Mouse (Mus musculus) liver, embryonic 12.5 days (tissue): Measurements from ENCODE around the gene Il17c. TPM values are rescaled to one million over a fixed set of nuclear protein-coding genes. Genes with fewer than 3 reads are reported as not detected.
A peak's percentile ranks its signal among the peaks of the same experiment; 100 is the strongest.

Experiments used
- ATAC-seq: fragments of 200-750 bp; cut with Nextera tagmentation; 2 replicates; pipeline ENCODE4 v1.8.0; 2017; ENCODE audit warnings: moderate number of reproducible peaks, mild to moderate bottlenecking, moderate library complexity
- H3K27ac ChIP-seq: fragments of 300-500 bp; sonication (generic); 2 replicates; pipeline ENCODE4 v1.5.1; 2016; ENCODE audit warnings: mild to moderate bottlenecking
- H3K27me3 ChIP-seq: fragments of 300-500 bp; sonication (generic); replicated peaks from 2 replicates; pipeline ENCODE4 v1.6.1; 2016; ENCODE audit warnings: mild to moderate bottlenecking, moderate library complexity
- H3K36me3 ChIP-seq: fragments of 300-500 bp; sonication (generic); 2 replicates; pipeline ENCODE4 v1.6.1; 2016; ENCODE audit warnings: mild to moderate bottlenecking, moderate library complexity
- H3K4me1 ChIP-seq: fragments of 300-500 bp; sonication (generic); 2 replicates; pipeline ENCODE4 v1.6.1; 2016
- H3K4me2 ChIP-seq: fragments of 300-500 bp; sonication (generic); 2 replicates; pipeline ENCODE4 v1.6.1; 2016; ENCODE audit warnings: mild to moderate bottlenecking, moderate library complexity
- H3K4me3 ChIP-seq: fragments of 300-500 bp; sonication (generic); 2 replicates; pipeline ENCODE4 v1.5.1; 2016; ENCODE audit warnings: mild to moderate bottlenecking, moderate library complexity
- H3K9ac ChIP-seq: fragments of 300-500 bp; sonication (generic); 2 replicates; pipeline ENCODE4 v1.6.1; 2016; ENCODE audit warnings: mild to moderate bottlenecking, moderate library complexity
- H3K9me3 ChIP-seq: fragments of 300-500 bp; sonication (generic); replicated peaks from 2 replicates; pipeline ENCODE4 v1.6.1; 2016; ENCODE audit warnings: mild to moderate bottlenecking, moderate library complexity
- WGBS: fragments of 180-500 bp; shearing (Covaris S2); methylation state at CpG from one replicate; pipeline ENCODE4 v1.1.7; 2016; ENCODE audit not compliant: insufficient replicate concordance; 5-methylcytosine and 5-hydroxymethylcytosine counted together
- microRNA-seq: library from miRNA; unstranded; fragments of <30 nt; microRNA quantifications from one replicate; pipeline ENCODE4, GENCODE M21; 2017
- polyA plus RNA-seq: library from polyadenylated mRNA; unstranded; fragments of >200 nt; fragmentation: Nextera tagmentation; extraction: Ambion mirVana; gene quantifications from 2 replicates; pipeline ENCODE4 v1.2.1, GENCODE M21; 2016

Il17c gene
- polyA plus RNA-seq, 1 experiment from 2014 or later = not detected

- Histone ChIP-seq H3K9me3 (no peaks in the 10 kb centered on the region), H3K4me2 (no peak overlapping the region), H3K4me1 (peaks cover 58% of the 10 kb centered on the region), H3K36me3 (peaks cover 5% of the 10 kb centered on the region), H3K4me3 (no peak overlapping the region), H3K9ac (no peak overlapping the region), H3K27ac (no peak overlapping the region), H3K27me3 (peaks cover 66% of the 10 kb centered on the region)
- ATAC-seq = no peak
- WGBS = 54% methylated on average over 11 of the region's 11 CpGs
Observed at GRCm38 (mm10) chr8:122461473-122462148, 39.8 kb downstream of the Il17c start.

GRCm38 (mm10) chr8:122462510-122462909, 40.7 kb downstream of the Il17c start:
- Histone ChIP-seq H3K27ac (no peak overlapping the region), H3K27me3 (peaks cover 57% of the 10 kb centered on the region), H3K4me3 (no peak overlapping the region), H3K4me2 (no peak overlapping the region), H3K36me3 (peaks cover 14% of the 10 kb centered on the region), H3K4me1 (peaks cover 58% of the 10 kb centered on the region), H3K9me3 (no peaks in the 10 kb centered on the region), H3K9ac (no peak overlapping the region)
- no peak for ATAC-seq
- WGBS = 57% methylated on average over 8 of the region's 8 CpGs

- Histone ChIP-seq H3K9me3 (no peaks in the 10 kb centered on the region), H3K4me2 (peak overlapping the region; percentile 7; the same call in 1 of the 2 replicates), H3K9ac (no peak overlapping the region), H3K27ac (peak overlapping the region; percentile 36), H3K4me1 (peaks cover 58% of the 10 kb centered on the region), H3K27me3 (peaks cover 43% of the 10 kb centered on the region), H3K4me3 (no peak overlapping the region), H3K36me3 (peaks cover 28% of the 10 kb centered on the region)
- ATAC-seq = no peak
- WGBS = 18% methylated on average over 12 of the region's 12 CpGs
Observed at GRCm38 (mm10) chr8:122463651-122464640, 42.1 kb downstream of the Il17c start.

- H3K4me3 ChIP-seq = no peak overlapping the region
- H3K9me3 ChIP-seq = no peaks in the 10 kb centered on the region
- no peak for ATAC-seq
- peaks cover 57% of the 10 kb centered on the region for H3K4me1 ChIP-seq
- H3K4me2 ChIP-seq = no peak overlapping the region
- peaks cover 32% of the 10 kb centered on the region for H3K27me3 ChIP-seq
- 24% methylated on average over 7 of the region's 7 CpGs for WGBS
- H3K9ac ChIP-seq = no peak overlapping the region
- H3K27ac ChIP-seq = no peak overlapping the region; the same call in 1 of the 2 replicates
- H3K36me3 ChIP-seq = peaks cover 38% of the 10 kb centered on the region
Observed at GRCm38 (mm10) chr8:122464985-122465384, 43.2 kb downstream of the Il17c start.

GRCm38 (mm10) chr8:122467816-122468215, 46.0 kb downstream of the Il17c start:
- WGBS = 83% methylated on average over 13 of the region's 13 CpGs
- H3K9ac ChIP-seq = no peak overlapping the region
- no peak overlapping the region for H3K4me2 ChIP-seq
- no peaks in the 10 kb centered on the region for H3K9me3 ChIP-seq
- H3K36me3 ChIP-seq = peaks cover 56% of the 10 kb centered on the region
- H3K4me3 ChIP-seq = no peak overlapping the region
- H3K27me3 ChIP-seq = peaks cover 4% of the 10 kb centered on the region; the same call in 1 of the 2 replicates
- no peak for ATAC-seq
- H3K27ac ChIP-seq = no peak overlapping the region
- peaks cover 40% of the 10 kb centered on the region for H3K4me1 ChIP-seq

GRCm38 (mm10) chr8:122469407-122469806, 47.6 kb downstream of the Il17c start:
- Histone ChIP-seq H3K27me3 (no peaks in the 10 kb centered on the region), H3K4me1 (peaks cover 39% of the 10 kb centered on the region), H3K4me2 (no peak overlapping the region), H3K9ac (no peak overlapping the region), H3K4me3 (no peak overlapping the region), H3K36me3 (peaks cover 70% of the 10 kb centered on the region), H3K9me3 (no peaks in the 10 kb centered on the region), H3K27ac (no peak overlapping the region)
- 66% methylated on average over 6 of the region's 6 CpGs for WGBS
- no peak for ATAC-seq

GRCm38 (mm10) chr8:122469965-122470364, 48.1 kb downstream of the Il17c start:
- H3K27ac ChIP-seq = no peak overlapping the region
- no peaks in the 10 kb centered on the region for H3K9me3 ChIP-seq
- WGBS = 89% methylated on average over 10 of the region's 10 CpGs
- H3K27me3 ChIP-seq = no peaks in the 10 kb centered on the region
- H3K36me3 ChIP-seq = peaks cover 70% of the 10 kb centered on the region
- no peak overlapping the region for H3K4me2 ChIP-seq
- no peak overlapping the region for H3K4me3 ChIP-seq
- no peak for ATAC-seq
- H3K9ac ChIP-seq = no peak overlapping the region
- H3K4me1 ChIP-seq = peaks cover 39% of the 10 kb centered on the region

- no peak for ATAC-seq
- Histone ChIP-seq H3K4me3 (no peak overlapping the region), H3K4me1 (peaks cover 37% of the 10 kb centered on the region), H3K4me2 (no peak overlapping the region), H3K9me3 (no peaks in the 10 kb centered on the region), H3K9ac (no peak overlapping the region), H3K27me3 (no peaks in the 10 kb centered on the region), H3K27ac (no peak overlapping the region), H3K36me3 (peaks cover 68% of the 10 kb centered on the region)
- WGBS = 75% methylated on average over 5 of the region's 5 CpGs
Observed at GRCm38 (mm10) chr8:122470691-122471090, 48.9 kb downstream of the Il17c start.

Small RNAs within 50 kb of the gene (microRNA-seq; reads per million reads assigned to microRNA genes)
- gene Gm24366 = not detected

Other genes starting within 250 kb of the Il17c start
- 27.6 and 28.4 TPM in 2 replicates for gene Zfpm1, start 139.9 kb upstream of the Il17c start, polyA plus RNA-seq
- not detected in 2 replicates for gene Trhr2, start 61.3 kb upstream of the Il17c start, polyA plus RNA-seq
- gene Zc3h18, start 45.4 kb upstream of the Il17c start, polyA plus RNA-seq = 48.7 and 49.1 TPM in 2 replicates
- gene Cyba, start 10.9 kb downstream of the Il17c start, polyA plus RNA-seq = 149 and 160 TPM in 2 replicates
- 29.3 and 31.4 TPM in 2 replicates for gene Mvd, start 21.4 kb downstream of the Il17c start, polyA plus RNA-seq
- gene Snai3, start 38.7 kb downstream of the Il17c start, polyA plus RNA-seq = 0.18 and 0.36 TPM in 2 replicates
- gene Rnf166, start 54.0 kb downstream of the Il17c start, polyA plus RNA-seq = 16.6 and 17.3 TPM in 2 replicates
- 37.1 and 38.7 TPM in 2 replicates for gene Ctu2, start 54.1 kb downstream of the Il17c start, polyA plus RNA-seq
- 21.7 and 24.4 TPM in 2 replicates for gene Piezo1, start 129.3 kb downstream of the Il17c start, polyA plus RNA-seq
- 65.7 and 66.8 TPM in 2 replicates for gene Cdt1, start 146.0 kb downstream of the Il17c start, polyA plus RNA-seq
- 226 and 253 TPM in 2 replicates for gene Aprt, start 154.9 kb downstream of the Il17c start, polyA plus RNA-seq
- gene Galns, start 189.4 kb downstream of the Il17c start, polyA plus RNA-seq = 4.6 TPM in 2 replicates
- gene Trappc2l, start 189.6 kb downstream of the Il17c start, polyA plus RNA-seq = 27.2 and 30.0 TPM in 2 replicates
- not detected in 2 replicates for gene Pabpn1l, start 200.7 kb downstream of the Il17c start, polyA plus RNA-seq